ENCODE assay signal across 19 mouse cellular contexts in genomic region chr2:93782682-93783081, GRCm38 (mm10). TPM values are rescaled to one million over a fixed set of nuclear protein-coding genes. Genes with fewer than 3 reads are reported as not detected.
DNase-seq lines count a peak whose midpoint lies in the region; ATAC-seq lines count a peak whose summit lies in the region.
"Had no signal": no experiment of that assay in that cellular context is flagged by ENCODE, and none has a peak within 500 bp of the region (broad histone marks: within the 10 kb centered on the region; RNA-seq: fewer than 3 reads in every experiment).

No protein-coding gene starts in this region.

- ATAC-seq in kidney, embryonic 15.5 days (replicated peaks; ENCODE audit: low FRiP score) = no peak
- ATAC-seq in common myeloid progenitor, adult 5-6 weeks (replicated peaks; ENCODE audit: low read depth, poor library complexity, severe bottlenecking) = peak; percentile 42
- peak; percentile 64 for ATAC-seq in megakaryocyte progenitor cell, adult 5-6 weeks (replicated peaks; ENCODE audit: poor library complexity)
- ATAC-seq: activated CD4-positive, CD25-positive, alpha-beta regulatory T cell, adult 4 months; forebrain, embryonic 13.5 days; forebrain, embryonic 16.5 days had no signal

- WGBS in kidney, embryonic 15.5 days = 62% methylated on average over 5 of the region's 5 CpGs

- no peak for DNase-seq in kidney, adult 8-10 months
- DNase-seq in A20 (ENCODE audit: low read depth, low spot score) = peak; percentile 37
- DNase-seq in adrenal gland, adult (ENCODE audit: inconsistent age in 2 of 2, low spot score in 1 of 2) = no peak
- DNase-seq: adrenal gland, postnatal 10 days; adrenal gland, postnatal 36 days; gastrocnemius, postnatal 25 days; heart, adult 2 months; heart, postnatal 14 days; heart, postnatal 4 days had no signal

- H3K9ac ChIP-seq in kidney, embryonic 15.5 days = no peak overlapping the region
- H3K9ac ChIP-seq: forebrain, embryonic 13.5 days; heart, embryonic 13.5 days; hindbrain, embryonic 14.5 days had no signal

- no peak overlapping the region for H3K4me3 ChIP-seq in kidney, embryonic 15.5 days (replicated peaks)
- H3K4me3 ChIP-seq: forebrain, embryonic 10.5 days; forebrain, embryonic 13.5 days; heart, adult 2 months; heart, embryonic 10.5 days; heart, embryonic 13.5 days had no signal

- H3K4me2 ChIP-seq in kidney, embryonic 15.5 days = no peak overlapping the region
- H3K4me2 ChIP-seq: forebrain, embryonic 13.5 days; heart, embryonic 13.5 days; hindbrain, embryonic 14.5 days had no signal

- H3K9me3 ChIP-seq in kidney, embryonic 15.5 days (replicated peaks) = no peaks in the 10 kb centered on the region
- H3K9me3 ChIP-seq: forebrain, embryonic 10.5 days; forebrain, embryonic 13.5 days; heart, embryonic 10.5 days; heart, embryonic 13.5 days had no signal

- H3K27ac ChIP-seq in kidney, embryonic 15.5 days = 0 out of 2 replicates have a peak overlapping the region, but pooled peaks have one; percentile 47
- H3K27ac ChIP-seq: forebrain, embryonic 10.5 days; forebrain, embryonic 13.5 days; heart, adult 2 months; heart, embryonic 10.5 days; heart, embryonic 13.5 days; hindbrain, embryonic 14.5 days had no signal

- peaks cover 6% of the 10 kb centered on the region; the same call in 1 of the 2 replicates for H3K36me3 ChIP-seq in kidney, embryonic 15.5 days

- 0 out of 2 replicates have a peak, but pooled peaks cover 4% of the 10 kb centered on the region for H3K27me3 ChIP-seq in kidney, embryonic 15.5 days
- H3K27me3 ChIP-seq: forebrain, embryonic 13.5 days; heart, embryonic 13.5 days had no signal

- peaks cover 27% of the 10 kb centered on the region for H3K4me1 ChIP-seq in kidney, embryonic 15.5 days

RNA-seq across cellular contexts. Expression of gene Ext2, which starts 39.7 kb away (rescaled TPM):
- 109 and 122 TPM in 2 replicates for polyA plus RNA-seq in kidney, embryonic 15.5 days (2015; fragmentation: Nextera tagmentation; extraction: Ambion mirVana)
- total RNA-seq in common myeloid progenitor, adult 5-6 weeks (2017) = 25.9 and 28.7 TPM in 2 replicates
- 40.6 and 41.3 TPM in 2 replicates for total RNA-seq in megakaryocyte progenitor cell, adult 5-6 weeks (2015)
- total RNA-seq in megakaryocyte progenitor cell, adult 5-6 weeks (2017) = 26.1 and 28.7 TPM in 2 replicates
